Mouse (Mus musculus) liver, embryonic 15.5 days (tissue): ENCODE results near the gene Aldh8a1. TPM values are rescaled to one million over a fixed set of nuclear protein-coding genes. Genes with fewer than 3 reads are reported as not detected.

Experiments
- polyA plus RNA-seq: library from polyadenylated mRNA; unstranded; fragments of >200 nt; fragmentation: Nextera tagmentation; extraction: Ambion mirVana; gene quantifications from 2 replicates; pipeline ENCODE4 v1.2.1, GENCODE M21; 2015

Aldh8a1 gene
- polyA plus RNA-seq, 1 experiment from 2014 or later = 33.8 TPM

Other genes with a start within 250 kb of the Aldh8a1 start
- gene Myb, start 216.3 kb upstream of the Aldh8a1 start, polyA plus RNA-seq = 9.1 and 9.7 TPM in 2 replicates
- gene Hbs1l, start 81.3 kb upstream of the Aldh8a1 start, polyA plus RNA-seq = 56.8 and 56.9 TPM in 2 replicates
- gene 1700020N01Rik, start 215.9 kb downstream of the Aldh8a1 start, polyA plus RNA-seq = not detected in 2 replicates